Mouse (Mus musculus): Measurements from ENCODE around the gene Dab1.

DNA sequence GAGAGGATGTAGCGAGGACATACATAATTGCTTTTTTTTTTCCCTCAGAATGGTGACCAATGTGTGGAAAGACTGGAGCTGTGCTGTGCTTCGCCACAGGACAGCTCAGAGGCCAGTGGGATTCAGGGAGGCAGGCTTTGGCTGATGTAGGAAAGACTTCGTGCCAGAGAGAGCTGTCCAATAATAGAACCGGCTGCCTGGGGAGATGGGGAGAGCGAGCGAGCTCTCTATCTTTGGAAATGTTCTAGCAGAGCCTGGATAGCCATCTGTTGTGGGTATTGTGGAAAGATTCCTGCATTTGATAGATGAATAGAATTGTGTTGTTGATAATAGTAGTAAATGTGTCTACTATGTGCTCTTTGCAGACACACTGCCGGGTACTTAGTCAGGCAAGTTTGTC is 833.4 kb downstream of the Dab1 start:
- TF ChIP-seq CTCF (IDR thresholded peaks at IDR 0.05; ENCODE audit: control insufficient read depth, insufficient read depth, low read length), result no peak
- TF ChIP-seq POLR2A (IDR thresholded peaks at IDR 0.05; ENCODE audit: borderline replicate concordance, control insufficient read depth, low read depth, low read length), result no peak
